Mouse (Mus musculus) monocyte, adult 59 days (primary cell): ENCODE results near the gene Gm16381. TPM values are rescaled to one million over a fixed set of nuclear protein-coding genes. Genes with fewer than 3 reads are reported as not detected.

Experiments used
- total RNA-seq, 2 experiments: library from RNA; stranded (reverse); gene quantifications; one replicate each; pipeline ENCODE4 v1.2.4; 2023

The Gm16381 gene
- total RNA-seq, result not detected

DNA sequence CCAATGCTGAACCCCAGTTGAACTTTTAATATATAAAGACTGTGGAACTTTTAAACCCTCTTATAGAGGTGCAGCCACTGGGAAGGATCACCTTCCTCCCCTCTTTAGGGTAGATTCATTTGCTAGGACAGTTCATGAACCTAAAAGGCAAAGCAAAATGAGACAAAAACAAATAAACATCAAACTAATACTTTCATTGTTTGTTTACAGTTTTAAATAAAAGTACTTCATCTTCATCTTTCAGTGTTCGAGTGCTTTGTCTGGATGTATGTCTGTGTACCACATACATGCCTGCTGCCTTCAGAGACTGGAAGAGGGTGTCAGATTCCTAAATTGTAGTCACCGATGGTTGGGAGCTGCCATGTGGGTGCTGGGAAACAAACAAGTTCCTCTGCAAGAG, at the start of gene Gm16381:
Gene Gm16381 (minus strand): TSS at position 101 of the 400 bp plus-strand sequence.

DNA sequence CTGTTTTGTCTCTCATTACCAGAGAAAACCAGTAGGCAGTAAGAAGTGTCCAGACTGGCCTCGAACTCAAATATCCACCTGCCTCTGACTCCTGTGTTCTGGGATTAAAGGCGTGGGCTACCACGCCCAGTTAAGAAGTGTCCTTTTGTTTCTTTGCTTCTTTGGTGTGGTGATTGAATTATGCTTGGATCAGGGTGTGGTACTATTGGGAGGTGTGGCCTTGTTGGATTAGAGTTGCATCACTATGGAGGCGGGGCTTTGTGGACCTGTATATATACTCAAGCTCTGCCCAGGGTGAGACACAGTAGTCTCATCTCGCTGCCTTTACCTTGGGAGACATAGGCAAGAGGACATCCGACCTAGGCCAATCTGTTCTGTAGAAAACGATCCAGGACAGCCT, 25.9 kb downstream of the Gm16381 start, which contains the start of gene Gm4027:
Gene Gm4027 (plus strand): TSS at position 301 of the 400 bp plus-strand sequence.

DNA sequence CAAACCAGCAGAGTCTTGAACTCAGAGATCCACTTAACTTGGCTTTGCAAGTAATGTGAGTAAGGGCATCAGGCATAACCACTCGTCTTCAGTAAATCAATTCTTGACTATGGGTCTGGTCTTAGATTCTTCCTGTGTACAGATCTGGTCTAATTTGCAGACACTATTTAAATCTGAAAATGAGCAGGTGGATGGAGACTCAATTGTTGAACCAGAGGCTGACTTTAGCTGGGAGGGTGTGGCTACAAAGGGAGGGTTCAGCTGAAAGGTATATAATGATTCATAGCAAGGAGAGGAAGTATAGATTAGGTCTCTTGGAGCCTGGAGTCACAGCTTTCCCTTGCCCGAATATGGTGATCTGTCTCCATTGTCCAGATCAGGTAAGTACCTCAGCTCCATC, 42.0 kb downstream of the Gm16381 start, which contains the start of gene Oog1:
Gene Oog1 (plus strand): TSS at position 301 of the 400 bp plus-strand sequence.

Other genes with a start within 250 kb of the Gm16381 start
- 10 to 100 TPM; 41.1 to 49.8 TPM for gene Slirp, start 200.7 kb downstream of the Gm16381 start, total RNA-seq
- gene Alkbh1, start 200.6 kb downstream of the Gm16381 start, total RNA-seq, result 10 to 100 TPM; 32.7 to 32.8 TPM
- 10 to 100 TPM; 66.5 to 74.1 TPM for gene Snw1, start 172.3 kb downstream of the Gm16381 start, total RNA-seq
- not detected for gene Gm5788, start 149.9 kb downstream of the Gm16381 start, total RNA-seq
- not detected for gene Gm8300, start 130.3 kb downstream of the Gm16381 start, total RNA-seq
- not detected for gene Oog1, start 41.9 kb downstream of the Gm16381 start, total RNA-seq
- not detected for gene Gm4027, start 25.8 kb downstream of the Gm16381 start, total RNA-seq
- not detected for gene Gm21319, start 131.1 kb upstream of the Gm16381 start, total RNA-seq
- not detected for gene Gm21936, start 150.9 kb upstream of the Gm16381 start, total RNA-seq
- gene BB287469, start 172.0 kb upstream of the Gm16381 start, total RNA-seq, result not detected
- not detected for gene Gm2001, start 197.7 kb upstream of the Gm16381 start, total RNA-seq
- not detected for gene Gm2016, start 229.5 kb upstream of the Gm16381 start, total RNA-seq